7 mouse cellular contexts compared by ENCODE assay signal in the genomic region with DNA sequence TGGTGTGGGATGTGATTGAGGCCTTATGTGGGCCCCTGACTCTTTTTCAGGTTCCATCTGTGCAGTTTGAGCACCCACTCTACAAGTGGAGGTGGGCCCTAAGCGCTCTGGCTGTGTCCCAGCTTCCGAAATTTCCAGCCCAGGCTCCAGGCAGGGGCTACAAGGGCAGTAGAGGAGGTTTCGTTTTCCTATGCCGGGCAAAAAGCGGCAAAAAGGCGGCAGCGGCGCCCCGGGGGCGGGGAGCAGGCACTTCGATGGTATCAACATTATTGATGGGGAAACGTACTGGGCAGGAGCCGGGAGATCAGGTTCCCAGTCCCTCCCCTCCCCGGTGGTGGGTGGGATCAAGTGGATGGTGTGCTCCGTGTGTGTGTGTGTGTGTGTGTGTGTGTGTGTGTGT. TPM values are rescaled to one million over a fixed set of nuclear protein-coding genes. Genes with fewer than 3 reads are reported as not detected.
DNase-seq lines count a peak whose midpoint lies in the region; ATAC-seq lines count a peak whose summit lies in the region.

No protein-coding gene starts in this region.

- no peaks in the 10 kb centered on the region for H3K36me3 ChIP-seq in neural tube, embryonic 12.5 days

- WGBS in neural tube, embryonic 12.5 days, result 1% methylated on average over 14 of the region's 15 CpGs

- H3K4me3 ChIP-seq in neural tube, embryonic 12.5 days, result peak overlapping the region; percentile 83

- H3K27ac ChIP-seq in neural tube, embryonic 12.5 days, result peak overlapping the region; percentile 79

- H3K9me3 ChIP-seq in neural tube, embryonic 12.5 days, result no peaks in the 10 kb centered on the region

- H3K9ac ChIP-seq in neural tube, embryonic 12.5 days, result peak overlapping the region; percentile 98

- peak; percentile 19 for DNase-seq in right cerebral cortex, postnatal 25 days
- no peak for DNase-seq in right cerebral cortex, postnatal 14 days
- DNase-seq in forelimb bud, embryonic 11.5 days (ENCODE audit: low read depth, low spot score), result peak; percentile 62
- peak; percentile 76 for DNase-seq in kidney, postnatal 36 days
- no peak for DNase-seq in testis, postnatal 14 days (ENCODE audit: low spot score)
- no peak for DNase-seq in right cerebral cortex, postnatal 36 days (ENCODE audit: low spot score in 2 of 2)

- peaks cover 41% of the 10 kb centered on the region for H3K4me1 ChIP-seq in neural tube, embryonic 12.5 days

- no peak for ATAC-seq in neural tube, embryonic 12.5 days (ENCODE audit: low FRiP score, low read depth)

- 0 out of 2 replicates have a peak, but pooled peaks cover 7% of the 10 kb centered on the region for H3K27me3 ChIP-seq in neural tube, embryonic 12.5 days (replicated peaks)

- peak overlapping the region; percentile 81 for H3K4me2 ChIP-seq in neural tube, embryonic 12.5 days (replicated peaks)

RNA-seq across cellular contexts. Expression of a gene that starts 2.3 kb away (rescaled TPM):
- 26.0 and 26.6 TPM in 2 replicates for polyA plus RNA-seq in neural tube, embryonic 12.5 days (2016; fragmentation: Nextera tagmentation; extraction: Ambion mirVana)

Comparison
In these comparisons a context has a peak if more than half of its experiments do, and no peak if none do; other contexts are left out.
1. DNase-seq: peak in right cerebral cortex, postnatal 25 days (single experiment), forelimb bud, embryonic 11.5 days (single experiment) and kidney, postnatal 36 days (2 of 2); none in right cerebral cortex, postnatal 14 days (single experiment), testis, postnatal 14 days (single experiment) and right cerebral cortex, postnatal 36 days (0 of 2).